Mouse (Mus musculus): ENCODE data around the gene Capn9. TPM values are rescaled to one million over a fixed set of nuclear protein-coding genes. Genes with fewer than 3 reads are reported as not detected.

Capn9 gene
- polyA plus RNA-seq, 1 experiment from 2014 or later: 0.39 TPM

DNA sequence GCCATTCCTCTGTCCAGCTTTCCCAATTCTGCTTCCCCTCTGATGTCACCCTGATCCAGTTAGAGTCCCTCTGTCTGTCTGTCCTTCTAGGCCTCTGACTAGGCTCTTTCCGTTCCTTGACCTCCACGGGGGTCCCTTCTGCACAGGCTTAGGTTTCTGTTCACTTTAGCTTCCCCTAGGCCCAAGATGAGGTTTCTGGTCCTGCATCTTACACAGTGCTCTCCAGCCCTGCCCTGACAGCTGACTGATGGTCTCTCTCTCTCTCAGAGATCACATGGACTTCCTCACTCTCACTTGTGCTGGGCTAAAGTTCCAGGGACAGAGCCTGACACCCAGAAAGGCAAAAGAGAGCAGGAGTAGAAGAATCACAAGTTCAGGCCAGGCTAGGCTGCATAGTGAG is 10.6 kb downstream of the Capn9 start:
- Histone ChIP-seq H3K9me3 (replicated peaks; ENCODE audit: control insufficient read depth, low read length) (no peaks in the 10 kb centered on the region), H3K27ac (ENCODE audit: low read length) (peak overlapping the region; percentile 3), H3K4me1 (ENCODE audit: control insufficient read depth, insufficient read depth, low read length) (peaks cover 15% of the 10 kb centered on the region), H3K4me3 (ENCODE audit: low read length) (no peak overlapping the region), H3K4me2 (ENCODE audit: low read depth, low read length) (no peak overlapping the region), H3K27me3 (ENCODE audit: control insufficient read depth, insufficient read depth, low read length) (no peaks in the 10 kb centered on the region), H3K36me3 (ENCODE audit: control insufficient read depth, insufficient read depth) (no peaks in the 10 kb centered on the region), H3K9ac (ENCODE audit: low read length) (peak overlapping the region; percentile 38; the same call in 1 of the 2 replicates)
- no peak for ATAC-seq (replicated peaks; ENCODE audit: extremely low read depth, insufficient read depth, low FRiP score)
- 84% methylated on average over 2 of the region's 2 CpGs for WGBS

DNA sequence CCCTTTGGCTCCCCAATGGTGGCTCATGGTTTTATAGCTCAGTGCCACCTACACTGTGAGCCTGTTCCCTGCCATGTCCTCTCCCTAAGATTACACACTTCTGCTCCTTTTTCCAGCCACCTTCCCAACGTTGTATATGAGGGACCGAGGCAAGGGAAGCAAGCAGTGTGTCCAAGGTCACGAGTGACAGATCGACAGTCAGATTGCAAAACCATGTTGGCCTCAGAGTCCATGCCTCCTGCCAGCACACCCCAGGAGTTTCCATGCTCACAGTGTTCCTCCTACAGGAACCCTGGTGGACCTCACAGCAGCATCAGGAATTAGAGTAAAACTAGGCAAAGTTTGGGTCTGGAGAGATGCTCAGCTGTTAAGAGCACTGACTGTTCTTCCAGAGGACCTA is 13.5 kb downstream of the Capn9 start:
- H3K36me3 ChIP-seq (ENCODE audit: control insufficient read depth, insufficient read depth): no peaks in the 10 kb centered on the region
- no peaks in the 10 kb centered on the region for H3K9me3 ChIP-seq (replicated peaks; ENCODE audit: control insufficient read depth, low read length)
- no peaks in the 10 kb centered on the region for H3K27me3 ChIP-seq (ENCODE audit: control insufficient read depth, insufficient read depth, low read length)
- no peak overlapping the region for H3K9ac ChIP-seq (ENCODE audit: low read length)
- WGBS: 74% methylated on average over 4 of the region's 4 CpGs
- ATAC-seq (replicated peaks; ENCODE audit: extremely low read depth, insufficient read depth, low FRiP score): no peak
- peaks cover 15% of the 10 kb centered on the region for H3K4me1 ChIP-seq (ENCODE audit: control insufficient read depth, insufficient read depth, low read length)
- H3K4me3 ChIP-seq (ENCODE audit: low read length): no peak overlapping the region
- H3K27ac ChIP-seq (ENCODE audit: low read length): no peak overlapping the region
- no peak overlapping the region for H3K4me2 ChIP-seq (ENCODE audit: low read depth, low read length)

DNA sequence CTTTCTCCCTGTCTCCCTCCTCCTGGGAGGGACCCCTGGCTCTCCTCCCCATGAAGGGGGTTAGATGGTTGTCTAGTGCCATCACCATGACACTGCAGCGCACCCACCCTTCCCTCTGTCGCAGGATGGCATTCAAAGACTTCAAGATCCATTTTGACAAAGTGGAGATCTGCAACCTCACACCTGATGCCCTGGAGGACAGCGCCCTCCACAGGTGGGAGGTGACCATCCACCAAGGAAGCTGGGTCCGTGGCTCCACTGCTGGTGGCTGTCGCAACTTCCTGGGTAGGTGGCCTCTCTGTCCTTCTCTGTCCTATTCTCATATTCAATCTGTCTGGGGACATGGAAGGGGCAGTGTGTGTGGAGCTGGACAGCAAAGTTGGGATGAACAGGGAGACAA is 28.2 kb downstream of the Capn9 start:
- H3K36me3 ChIP-seq (ENCODE audit: control insufficient read depth, insufficient read depth): no peaks in the 10 kb centered on the region
- no peaks in the 10 kb centered on the region for H3K27me3 ChIP-seq (ENCODE audit: control insufficient read depth, insufficient read depth, low read length)
- H3K27ac ChIP-seq (ENCODE audit: low read length): no peak overlapping the region
- no peak for ATAC-seq (replicated peaks; ENCODE audit: extremely low read depth, insufficient read depth, low FRiP score)
- no peaks in the 10 kb centered on the region for H3K4me1 ChIP-seq (ENCODE audit: control insufficient read depth, insufficient read depth, low read length)
- H3K9ac ChIP-seq (ENCODE audit: low read length): no peak overlapping the region
- H3K4me3 ChIP-seq (ENCODE audit: low read length): no peak overlapping the region
- no peak overlapping the region for H3K4me2 ChIP-seq (ENCODE audit: low read depth, low read length)
- H3K9me3 ChIP-seq (replicated peaks; ENCODE audit: control insufficient read depth, low read length): no peaks in the 10 kb centered on the region
- 67% methylated on average over 5 of the region's 5 CpGs for WGBS

DNA sequence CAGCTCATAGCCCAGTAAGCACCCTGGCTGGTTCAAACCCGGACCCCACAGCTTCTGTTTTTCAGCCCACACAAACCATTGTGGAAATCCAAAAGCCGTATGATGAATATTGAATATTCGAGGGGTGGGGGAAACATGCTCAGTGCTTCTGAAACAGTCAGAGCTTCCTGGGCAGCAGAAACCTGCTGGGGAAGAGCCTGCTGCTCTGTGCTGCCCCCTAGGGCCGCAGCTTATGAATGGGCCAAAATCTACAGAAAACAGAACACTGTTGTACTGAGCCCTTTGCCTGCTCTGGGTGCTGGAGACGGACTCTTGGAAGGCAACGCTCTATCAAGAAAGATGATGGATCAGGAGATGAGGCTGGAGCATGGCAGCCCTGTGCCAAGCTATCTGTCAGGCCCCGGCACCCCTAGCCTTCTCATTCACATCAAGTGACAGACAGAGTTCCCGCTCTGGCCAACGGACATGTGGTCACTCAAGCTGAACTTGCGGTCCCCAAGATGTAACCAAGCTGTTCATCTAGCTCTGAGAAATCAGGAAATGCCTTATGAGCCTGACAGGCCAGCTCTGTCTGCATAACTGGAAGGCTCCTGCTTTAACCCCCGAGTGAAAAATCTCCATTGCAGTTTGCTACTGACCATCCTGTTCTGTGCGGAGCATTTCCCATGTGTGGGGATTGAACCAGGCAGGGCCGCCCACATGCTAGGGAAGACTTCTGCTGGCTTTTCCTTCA is 32.5 kb downstream of the Capn9 start:
- Histone ChIP-seq H3K27ac (ENCODE audit: low read length) (no peak overlapping the region), H3K9me3 (replicated peaks; ENCODE audit: control insufficient read depth, low read length) (no peaks in the 10 kb centered on the region), H3K27me3 (ENCODE audit: control insufficient read depth, insufficient read depth, low read length) (no peaks in the 10 kb centered on the region), H3K4me1 (ENCODE audit: control insufficient read depth, insufficient read depth, low read length) (no peaks in the 10 kb centered on the region), H3K4me3 (ENCODE audit: low read length) (no peak overlapping the region), H3K36me3 (ENCODE audit: control insufficient read depth, insufficient read depth) (no peaks in the 10 kb centered on the region), H3K9ac (ENCODE audit: low read length) (no peak overlapping the region), H3K4me2 (ENCODE audit: low read depth, low read length) (no peak overlapping the region)
- no peak for ATAC-seq (replicated peaks; ENCODE audit: extremely low read depth, insufficient read depth, low FRiP score)
- WGBS: 70% methylated on average over 13 of the region's 13 CpGs

DNA sequence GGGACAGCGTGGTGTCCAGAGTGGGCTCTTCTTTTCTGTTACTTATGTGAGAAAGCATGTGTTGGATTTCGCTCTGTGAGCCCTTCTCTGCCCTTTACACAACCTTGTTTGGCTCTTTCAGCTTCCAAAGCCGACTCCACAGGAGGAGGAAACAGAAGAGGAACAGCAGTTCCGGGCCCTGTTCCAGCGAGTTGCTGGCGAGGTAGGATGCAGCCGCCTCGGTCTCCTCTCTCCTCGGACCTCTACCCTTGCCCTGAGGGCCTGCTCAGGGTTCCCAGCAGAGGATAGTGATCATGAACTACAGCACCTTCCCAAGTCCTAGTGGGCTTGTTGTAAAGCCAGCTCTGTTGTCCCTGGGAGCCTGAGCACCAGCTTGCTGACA is 33.1 kb downstream of the Capn9 start:
- Histone ChIP-seq H3K27ac (ENCODE audit: low read length) (no peak overlapping the region), H3K4me1 (ENCODE audit: control insufficient read depth, insufficient read depth, low read length) (no peaks in the 10 kb centered on the region), H3K36me3 (ENCODE audit: control insufficient read depth, insufficient read depth) (no peaks in the 10 kb centered on the region), H3K4me2 (ENCODE audit: low read depth, low read length) (no peak overlapping the region), H3K4me3 (ENCODE audit: low read length) (no peak overlapping the region), H3K27me3 (ENCODE audit: control insufficient read depth, insufficient read depth, low read length) (no peaks in the 10 kb centered on the region), H3K9ac (ENCODE audit: low read length) (no peak overlapping the region), H3K9me3 (replicated peaks; ENCODE audit: control insufficient read depth, low read length) (no peaks in the 10 kb centered on the region)
- ATAC-seq (replicated peaks; ENCODE audit: extremely low read depth, insufficient read depth, low FRiP score): no peak
- WGBS: 62% methylated on average over 9 of the region's 9 CpGs

DNA sequence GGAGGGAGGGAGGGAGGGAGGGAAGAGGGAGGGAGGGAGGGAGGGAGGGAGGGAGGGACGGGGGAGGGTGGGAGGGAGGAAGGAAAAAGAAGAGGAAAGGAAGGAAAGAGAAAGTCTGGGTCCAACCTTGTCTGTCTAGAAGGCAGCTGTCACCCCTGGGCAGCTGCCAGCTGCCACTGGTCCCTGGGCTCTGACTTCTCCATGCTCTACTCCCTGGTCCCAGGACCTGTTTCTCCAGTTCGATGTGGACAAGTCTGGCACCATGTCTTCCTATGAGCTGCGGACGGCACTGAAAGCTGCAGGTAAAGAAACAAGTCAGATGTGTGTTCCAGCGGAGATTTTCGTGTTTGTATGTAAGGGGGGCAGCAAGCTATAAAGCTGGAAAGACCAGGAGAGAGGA is 38.4 kb downstream of the Capn9 start:
- WGBS: 73% methylated on average over 5 of the region's 6 CpGs

DNA sequence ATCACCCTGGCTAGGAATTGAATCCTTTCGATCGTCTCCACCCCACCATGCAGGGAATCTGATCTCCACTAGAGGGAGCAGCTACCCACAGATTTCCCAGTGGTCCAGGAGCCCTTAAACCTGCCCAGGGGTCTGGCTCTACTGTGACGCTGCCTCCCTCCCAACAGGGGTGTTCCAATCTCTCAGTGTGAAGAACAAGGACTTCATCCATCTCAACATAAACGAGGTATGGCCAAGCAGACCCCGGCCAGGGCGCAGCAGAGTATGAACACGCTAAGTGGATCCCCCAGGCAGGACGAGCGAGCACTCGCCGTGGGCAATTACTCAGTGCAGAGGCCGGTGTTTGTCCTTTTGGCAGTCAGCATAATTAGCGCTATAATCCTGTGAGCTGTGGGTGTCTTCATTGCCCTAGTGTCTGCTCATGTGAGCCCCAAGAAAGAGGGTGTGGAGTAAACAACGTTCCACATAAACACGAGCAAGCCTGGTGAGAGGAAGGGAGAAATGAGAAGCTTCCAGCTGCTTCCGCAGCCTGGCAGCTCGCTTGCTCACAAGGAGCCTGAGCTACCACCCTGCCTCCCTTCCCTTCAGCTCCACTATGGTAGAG is 41.5 kb downstream of the Capn9 start:
- peak; percentile 77 for ATAC-seq (replicated peaks; ENCODE audit: extremely low read depth, insufficient read depth, low FRiP score)
- Histone ChIP-seq H3K9ac (ENCODE audit: low read length) (peak overlapping the region; percentile 76), H3K27ac (ENCODE audit: low read length) (no peak overlapping the region), H3K36me3 (ENCODE audit: control insufficient read depth, insufficient read depth) (no peaks in the 10 kb centered on the region), H3K4me2 (ENCODE audit: low read depth, low read length) (peak overlapping the region; percentile 84), H3K27me3 (ENCODE audit: control insufficient read depth, insufficient read depth, low read length) (peaks cover 6% of the 10 kb centered on the region; the same call in 1 of the 2 replicates), H3K4me3 (ENCODE audit: low read length) (peak overlapping the region; percentile 54), H3K4me1 (ENCODE audit: control insufficient read depth, insufficient read depth, low read length) (no peaks in the 10 kb centered on the region), H3K9me3 (replicated peaks; ENCODE audit: control insufficient read depth, low read length) (no peaks in the 10 kb centered on the region)
- WGBS: 12% methylated on average over 17 of the region's 17 CpGs

More for the DNA sequence above, 38.4 kb downstream of the Capn9 start:
- no peaks in the 10 kb centered on the region for H3K4me1 ChIP-seq (ENCODE audit: control insufficient read depth, insufficient read depth, low read length)
- H3K4me2 ChIP-seq (ENCODE audit: low read depth, low read length): no peak overlapping the region
- H3K27ac ChIP-seq (ENCODE audit: low read length): no peak overlapping the region
- no peaks in the 10 kb centered on the region for H3K9me3 ChIP-seq (replicated peaks; ENCODE audit: control insufficient read depth, low read length)
- peaks cover 6% of the 10 kb centered on the region; the same call in 1 of the 2 replicates for H3K27me3 ChIP-seq (ENCODE audit: control insufficient read depth, insufficient read depth, low read length)
- no peak overlapping the region for H3K9ac ChIP-seq (ENCODE audit: low read length)
- ATAC-seq (replicated peaks; ENCODE audit: extremely low read depth, insufficient read depth, low FRiP score): no peak
- no peak overlapping the region for H3K4me3 ChIP-seq (ENCODE audit: low read length)
- H3K36me3 ChIP-seq (ENCODE audit: control insufficient read depth, insufficient read depth): no peaks in the 10 kb centered on the region

DNA sequence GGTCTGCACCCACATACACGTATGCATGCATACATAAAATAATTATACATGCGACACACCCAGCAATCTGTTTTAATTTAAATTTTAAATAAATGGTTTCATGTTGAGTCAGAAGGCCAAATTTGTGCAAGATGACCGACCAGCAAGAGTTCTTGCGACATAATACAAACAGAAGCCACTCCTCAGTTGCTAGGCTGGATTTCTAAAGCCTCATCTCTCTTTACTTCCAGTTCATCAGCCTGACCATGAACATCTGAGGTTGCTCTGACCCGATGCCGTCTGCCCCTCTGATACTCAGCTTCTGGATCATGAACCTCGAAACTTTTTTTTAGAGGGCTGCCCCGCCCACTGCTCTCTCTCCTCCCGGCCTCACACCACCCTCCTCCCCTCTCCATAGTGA is 42.3 kb downstream of the Capn9 start:
- ATAC-seq (replicated peaks; ENCODE audit: extremely low read depth, insufficient read depth, low FRiP score): no peak
- Histone ChIP-seq H3K9me3 (replicated peaks; ENCODE audit: control insufficient read depth, low read length) (no peaks in the 10 kb centered on the region), H3K36me3 (ENCODE audit: control insufficient read depth, insufficient read depth) (no peaks in the 10 kb centered on the region), H3K4me3 (ENCODE audit: low read length) (no peak overlapping the region), H3K9ac (ENCODE audit: low read length) (no peak overlapping the region), H3K4me1 (ENCODE audit: control insufficient read depth, insufficient read depth, low read length) (no peaks in the 10 kb centered on the region), H3K27ac (ENCODE audit: low read length) (no peak overlapping the region), H3K27me3 (ENCODE audit: control insufficient read depth, insufficient read depth, low read length) (peaks cover 6% of the 10 kb centered on the region; the same call in 1 of the 2 replicates), H3K4me2 (ENCODE audit: low read depth, low read length) (no peak overlapping the region)
- WGBS: 54% methylated on average over 9 of the region's 9 CpGs

DNA sequence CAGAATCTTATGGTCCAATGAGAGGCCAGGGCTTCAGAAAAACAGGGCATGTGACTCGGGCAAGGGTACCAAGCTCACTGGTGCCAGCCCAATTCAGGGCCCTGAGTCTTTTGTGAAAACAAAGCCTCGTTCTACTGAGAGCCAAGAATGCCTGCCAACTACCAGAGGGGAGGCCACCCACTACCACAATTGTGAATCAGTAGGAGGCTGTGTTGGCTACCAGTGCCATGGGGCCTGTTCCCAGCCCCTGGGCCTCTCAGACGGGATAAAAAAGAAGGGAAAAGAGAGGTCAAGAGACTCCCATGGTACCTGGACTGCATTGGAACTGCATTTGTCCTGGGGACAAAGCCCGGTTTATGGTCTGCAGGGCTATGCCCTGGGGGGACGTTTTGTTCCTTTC is 45.3 kb downstream of the Capn9 start:
- Histone ChIP-seq H3K36me3 (ENCODE audit: control insufficient read depth, insufficient read depth) (no peaks in the 10 kb centered on the region), H3K4me3 (ENCODE audit: low read length) (no peak overlapping the region), H3K4me1 (ENCODE audit: control insufficient read depth, insufficient read depth, low read length) (no peaks in the 10 kb centered on the region), H3K27me3 (ENCODE audit: control insufficient read depth, insufficient read depth, low read length) (peaks cover 4% of the 10 kb centered on the region; the same call in 1 of the 2 replicates), H3K4me2 (ENCODE audit: low read depth, low read length) (no peak overlapping the region), H3K27ac (ENCODE audit: low read length) (no peak overlapping the region), H3K9me3 (replicated peaks; ENCODE audit: control insufficient read depth, low read length) (no peaks in the 10 kb centered on the region), H3K9ac (ENCODE audit: low read length) (no peak overlapping the region)
- no peak for ATAC-seq (replicated peaks; ENCODE audit: extremely low read depth, insufficient read depth, low FRiP score)
- 74% methylated on average over 5 of the region's 5 CpGs for WGBS
